Mouse (Mus musculus) adrenal gland, postnatal 10 days (tissue): ENCODE results near the gene Spcs3. TPM values are rescaled to one million over a fixed set of nuclear protein-coding genes. Genes with fewer than 3 reads are reported as not detected.

Experiments used
- DNase-seq: peaks from one replicate; pipeline ENCODE4 v3.0.0; 2021; ENCODE audit warnings: mixed read lengths
- total RNA-seq, 2 experiments: library from RNA; stranded (reverse); gene quantifications; 2 replicates each; pipeline ENCODE4 v1.2.3; 2021

The Spcs3 gene
- total RNA-seq, 2 experiments from 2014 or later = 40.3 to 43.2 TPM

GRCm38 (mm10) chr8:54508096-54508456 lies 21.7 kb downstream of the Spcs3 start:
- DNase-seq = no peak

GRCm38 (mm10) chr8:54507428-54508095 lies 22.2 kb downstream of the Spcs3 start:
- peak; percentile 82 for DNase-seq

- DNase-seq = no peak
Measured at GRCm38 (mm10) chr8:54505060-54505459, 24.7 kb downstream of the Spcs3 start.

- DNase-seq = no peak
Measured at GRCm38 (mm10) chr8:54503104-54503503, 26.7 kb downstream of the Spcs3 start.

GRCm38 (mm10) chr8:54493915-54494314 lies 35.9 kb downstream of the Spcs3 start:
- no peak for DNase-seq

GRCm38 (mm10) chr8:54493110-54493509 lies 36.7 kb downstream of the Spcs3 start:
- DNase-seq = peak; percentile 67

GRCm38 (mm10) chr8:54491934-54492333 lies 37.9 kb downstream of the Spcs3 start:
- DNase-seq = no peak

GRCm38 (mm10) chr8:54491057-54491690 lies 38.6 kb downstream of the Spcs3 start:
- DNase-seq = peak; percentile 51

GRCm38 (mm10) chr8:54488437-54488836 lies 41.4 kb downstream of the Spcs3 start:
- DNase-seq = no peak

GRCm38 (mm10) chr8:54486555-54487273 lies 43.1 kb downstream of the Spcs3 start:
- DNase-seq = no peak

Other genes with a start within 250 kb of the Spcs3 start
- gene Asb5, start 418 bp downstream of the Spcs3 start, total RNA-seq = 1 to 10 TPM; 3.0 to 9.8 TPM
- gene Spata4, start 70.8 kb upstream of the Spcs3 start, total RNA-seq = not detected